Mouse (Mus musculus) T-cell, adult 2 months (primary cell): Measurements from ENCODE around the gene Ankrd23.

Source experiments
- DNase-seq: peaks from one replicate; pipeline ENCODE4 v3.0.0; 2022; ENCODE audit warnings: low spot score

The Ankrd23 gene

GRCm38 (mm10) chr1:36542925-36543324, 6.2 kb upstream of the Ankrd23 start:
- no peak for DNase-seq

- DNase-seq, result no peak
Measured at GRCm38 (mm10) chr1:36541844-36542243, 5.2 kb upstream of the Ankrd23 start.

GRCm38 (mm10) chr1:36540807-36541206, 4.1 kb upstream of the Ankrd23 start:
- DNase-seq, result no peak

GRCm38 (mm10) chr1:36540132-36540531, 3.4 kb upstream of the Ankrd23 start:
- no peak for DNase-seq

GRCm38 (mm10) chr1:36539186-36539585, 2.5 kb upstream of the Ankrd23 start, which contains the start of gene Gm42417:
Gene Gm42417, minus strand, starts transcription at chr1:36539429.
- no peak for DNase-seq

GRCm38 (mm10) chr1:36538727-36539126, 2.0 kb upstream of the Ankrd23 start:
- no peak for DNase-seq

GRCm38 (mm10) chr1:36536397-36536728, 320 bp downstream of the Ankrd23 start:
- DNase-seq, result no peak

GRCm38 (mm10) chr1:36535477-36536396, 946 bp downstream of the Ankrd23 start:
- DNase-seq, result no peak

GRCm38 (mm10) chr1:36534595-36535058, 2.1 kb downstream of the Ankrd23 start:
- no peak for DNase-seq

- no peak for DNase-seq
Measured at GRCm38 (mm10) chr1:36533546-36533945, 3.1 kb downstream of the Ankrd23 start.

GRCm38 (mm10) chr1:36531461-36531860, 5.2 kb downstream of the Ankrd23 start:
- DNase-seq, result no peak

GRCm38 (mm10) chr1:36530962-36531361, 5.7 kb downstream of the Ankrd23 start:
- no peak for DNase-seq

GRCm38 (mm10) chr1:36530485-36530884, 6.2 kb downstream of the Ankrd23 start:
- DNase-seq, result no peak

- DNase-seq, result no peak
Measured at GRCm38 (mm10) chr1:36529875-36530274, 6.8 kb downstream of the Ankrd23 start.

GRCm38 (mm10) chr1:36529274-36529673, 7.4 kb downstream of the Ankrd23 start:
- no peak for DNase-seq

GRCm38 (mm10) chr1:36528351-36528750, 8.3 kb downstream of the Ankrd23 start:
- DNase-seq, result no peak

- DNase-seq, result no peak
Measured at GRCm38 (mm10) chr1:36526903-36527302, 9.8 kb downstream of the Ankrd23 start.

GRCm38 (mm10) chr1:36525774-36526173, 10.9 kb downstream of the Ankrd23 start:
- no peak for DNase-seq

- no peak for DNase-seq
Measured at GRCm38 (mm10) chr1:36524058-36524457, 12.6 kb downstream of the Ankrd23 start.

- no peak for DNase-seq
Measured at GRCm38 (mm10) chr1:36523332-36524013, 13.2 kb downstream of the Ankrd23 start.

- DNase-seq, result no peak
Measured at GRCm38 (mm10) chr1:36522210-36522609, 14.5 kb downstream of the Ankrd23 start.

GRCm38 (mm10) chr1:36519626-36520025, 17.1 kb downstream of the Ankrd23 start:
- DNase-seq, result no peak

GRCm38 (mm10) chr1:36518259-36518658, 18.4 kb downstream of the Ankrd23 start:
- DNase-seq, result no peak
